Mouse (Mus musculus) hindbrain, embryonic 14.5 days (tissue): ENCODE data around the gene Scube2. TPM values are rescaled to one million over a fixed set of nuclear protein-coding genes. Genes with fewer than 3 reads are reported as not detected.
A peak's percentile ranks its signal among the peaks of the same experiment; 100 is the strongest.

Source experiments
- ATAC-seq: fragments of 200-750 bp; cut with Nextera tagmentation; 2 replicates; pipeline ENCODE4 v1.8.0; 2017; ENCODE audit warnings: moderate number of reproducible peaks, mild to moderate bottlenecking, moderate TSS enrichment, moderate library complexity; ENCODE audit not compliant: low FRiP score
- DNase-seq: peaks from one replicate; pipeline ENCODE4 v3.0.0-alpha.2; 2015; ENCODE audit warnings: low spot score
- H3K27ac ChIP-seq: fragments of 300-500 bp; sonication (generic); 2 replicates; pipeline ENCODE4 v1.5.1; 2014; ENCODE audit warnings: mild to moderate bottlenecking, moderate library complexity
- H3K27me3 ChIP-seq: fragments of 300-500 bp; sonication (generic); 2 replicates; pipeline ENCODE4 v1.6.1; 2014; ENCODE audit warnings: mild to moderate bottlenecking, low read length, mixed read lengths; ENCODE audit not compliant: control insufficient read depth, insufficient read depth
- H3K36me3 ChIP-seq: fragments of 300-500 bp; sonication (generic); replicated peaks from 2 replicates; pipeline ENCODE4 v1.6.1; 2014; ENCODE audit not compliant: control insufficient read depth, insufficient read depth
- H3K4me1 ChIP-seq: fragments of 300-500 bp; sonication (generic); replicated peaks from 2 replicates; pipeline ENCODE4 v1.6.1; 2014; ENCODE audit warnings: antibody characterized with exemption, low read length, mixed read lengths; ENCODE audit not compliant: control insufficient read depth, insufficient read depth
- H3K4me2 ChIP-seq: fragments of 300-500 bp; sonication (generic); replicated peaks from 2 replicates; pipeline ENCODE4 v1.6.1; 2014; ENCODE audit warnings: mild to moderate bottlenecking, moderate library complexity
- H3K4me3 ChIP-seq: fragments of 300-500 bp; sonication (generic); replicated peaks from 2 replicates; pipeline ENCODE4 v1.5.1; 2014; ENCODE audit warnings: mild to moderate bottlenecking, low read length
- H3K9ac ChIP-seq: fragments of 300-500 bp; sonication (generic); 2 replicates; pipeline ENCODE4 v1.6.1; 2014
- H3K9me3 ChIP-seq: fragments of 300-500 bp; sonication (generic); 2 replicates; pipeline ENCODE4 v1.6.1; 2016; ENCODE audit warnings: low read length; ENCODE audit not compliant: control insufficient read depth
- WGBS: fragments of 180-500 bp; shearing (Covaris S2); extraction: QIAGEN DNeasy Blood & Tissue Kit; methylation state at CpG from one replicate; pipeline ENCODE4 v1.1.7; 2014; 5-methylcytosine and 5-hydroxymethylcytosine counted together
- polyA plus RNA-seq: library from polyadenylated mRNA; unstranded; fragments of >200 nt; fragmentation: Nextera tagmentation; extraction: Ambion mirVana; gene quantifications from 2 replicates; pipeline ENCODE4 v1.2.1, GENCODE M21; 2014

The Scube2 gene
- 1.7 and 2.1 TPM in 2 replicates for polyA plus RNA-seq

GRCm38 (mm10) chr7:109865370-109866229 is at the start of gene Scube2:
Gene Scube2 (minus strand): TSS chr7:109865679.
- Histone ChIP-seq H3K9me3 (no peaks in the 10 kb centered on the region), H3K27ac (no peak within 1 kb of the TSS), H3K9ac (peak within 1 kb of the TSS; percentile 71), H3K36me3 (no peaks in the 10 kb centered on the region), H3K4me3 (peak within 1 kb of the TSS; percentile 61), H3K4me2 (peak within 1 kb of the TSS; percentile 96), H3K27me3 (peaks cover 15% of the 10 kb centered on the region; the same call in 1 of the 2 replicates), H3K4me1 (peaks cover 8% of the 10 kb centered on the region)
- WGBS, result under 1% methylated on average over 64 of the region's 69 CpGs
- peak; percentile 78 for ATAC-seq
- DNase-seq, result peak; percentile 38

DNA sequence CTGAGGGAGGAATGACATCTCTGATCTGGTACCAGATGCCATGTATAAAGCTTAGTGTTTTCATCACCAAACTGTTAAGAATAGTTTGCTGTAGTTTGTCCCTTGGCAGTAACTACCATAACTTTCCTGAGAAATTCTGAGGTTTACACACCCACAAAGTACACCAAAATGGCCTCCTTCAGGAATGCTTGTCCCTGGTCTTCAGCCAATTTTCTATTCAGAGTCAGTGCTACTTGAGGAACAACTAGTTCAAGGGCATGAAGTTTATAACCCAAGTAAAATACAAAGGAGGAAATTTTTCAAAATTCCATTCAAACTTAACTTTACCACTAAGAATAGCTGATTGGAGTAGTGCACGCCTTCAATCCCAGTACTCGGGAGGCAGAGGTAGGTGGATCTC is 40.7 kb upstream of the Scube2 start:
- H3K4me2 ChIP-seq, result no peak overlapping the region
- no peak for ATAC-seq

GRCm38 (mm10) chr7:109900921-109901320 is 35.4 kb upstream of the Scube2 start:
- Histone ChIP-seq H3K4me3 (no peak overlapping the region), H3K27me3 (no peaks in the 10 kb centered on the region), H3K4me2 (no peak overlapping the region), H3K9ac (no peak overlapping the region), H3K36me3 (peaks cover 99% of the 10 kb centered on the region), H3K27ac (no peak overlapping the region), H3K9me3 (no peaks in the 10 kb centered on the region), H3K4me1 (no peaks in the 10 kb centered on the region)
- WGBS, result 95% methylated on average over 9 of the region's 9 CpGs
- no peak for ATAC-seq
- no peak for DNase-seq

More for the DNA sequence above, 40.7 kb upstream of the Scube2 start:
- H3K4me1 ChIP-seq, result no peaks in the 10 kb centered on the region
- H3K9me3 ChIP-seq, result no peaks in the 10 kb centered on the region
- DNase-seq, result no peak
- no peak overlapping the region for H3K9ac ChIP-seq
- peaks cover 92% of the 10 kb centered on the region for H3K36me3 ChIP-seq
- H3K27ac ChIP-seq, result no peak overlapping the region
- 92% methylated on average over 2 of the region's 2 CpGs for WGBS
- H3K27me3 ChIP-seq, result no peaks in the 10 kb centered on the region
- H3K4me3 ChIP-seq, result no peak overlapping the region

- no peak overlapping the region for H3K4me3 ChIP-seq
These were observed 33.4 kb upstream of the Scube2 start for GRCm38 (mm10) chr7:109898911-109899310.

GRCm38 (mm10) chr7:109892530-109892929 is 27.1 kb upstream of the Scube2 start:
- no peak overlapping the region for H3K4me2 ChIP-seq
- no peaks in the 10 kb centered on the region for H3K9me3 ChIP-seq
- ATAC-seq (0 out of 2 replicates have a peak, but pooled peaks have one; percentile 27), DNase-seq (peak; percentile 77)
- H3K27me3 ChIP-seq, result no peaks in the 10 kb centered on the region
- H3K36me3 ChIP-seq, result peaks cover 64% of the 10 kb centered on the region
- H3K9ac ChIP-seq, result no peak overlapping the region
- H3K4me3 ChIP-seq, result no peak overlapping the region
- WGBS, result 38% methylated on average over 3 of the region's 3 CpGs
- no peak overlapping the region for H3K27ac ChIP-seq
- H3K4me1 ChIP-seq, result no peaks in the 10 kb centered on the region

More at GRCm38 (mm10) chr7:109898911-109899310, 33.4 kb upstream of the Scube2 start:
- no peak overlapping the region for H3K9ac ChIP-seq
- no peak overlapping the region for H3K27ac ChIP-seq
- no peak for DNase-seq
- H3K9me3 ChIP-seq, result no peaks in the 10 kb centered on the region
- H3K4me1 ChIP-seq, result no peaks in the 10 kb centered on the region
- ATAC-seq, result no peak
- no peaks in the 10 kb centered on the region for H3K27me3 ChIP-seq
- H3K4me2 ChIP-seq, result no peak overlapping the region
- H3K36me3 ChIP-seq, result peaks cover 99% of the 10 kb centered on the region

DNA sequence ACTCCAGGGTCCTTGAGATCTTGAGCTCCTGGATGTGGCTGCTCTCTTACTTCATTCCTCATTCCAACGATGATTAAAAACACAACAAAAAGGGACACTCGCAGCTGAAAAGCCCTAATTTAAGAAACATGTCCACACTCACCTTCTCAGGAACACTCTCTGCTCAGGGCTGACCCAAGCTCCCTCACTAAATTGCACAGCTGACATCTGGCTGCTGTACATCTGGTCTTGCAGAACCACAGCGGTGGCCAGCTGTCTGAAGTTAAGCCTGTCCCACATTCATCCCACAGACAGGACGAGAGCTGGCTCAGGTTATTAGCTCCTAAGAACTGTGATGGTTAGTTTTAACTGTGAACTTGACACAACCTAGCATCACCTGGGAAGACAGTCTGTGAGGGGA is 26.3 kb upstream of the Scube2 start:
- Histone ChIP-seq H3K4me2 (no peak overlapping the region), H3K27ac (no peak overlapping the region), H3K9me3 (peaks cover 3% of the 10 kb centered on the region; the same call in 1 of the 2 replicates), H3K4me3 (no peak overlapping the region), H3K36me3 (peaks cover 62% of the 10 kb centered on the region), H3K9ac (no peak overlapping the region), H3K27me3 (no peaks in the 10 kb centered on the region), H3K4me1 (no peaks in the 10 kb centered on the region)
- WGBS, result 92% methylated on average over 4 of the region's 4 CpGs
- ATAC-seq (no peak), DNase-seq (no peak)

GRCm38 (mm10) chr7:109890256-109890655 is 24.8 kb upstream of the Scube2 start:
- no peak overlapping the region for H3K4me2 ChIP-seq
- ATAC-seq, result no peak
- no peak for DNase-seq
- H3K27ac ChIP-seq, result no peak overlapping the region
- no peak overlapping the region for H3K9ac ChIP-seq
- H3K9me3 ChIP-seq, result peaks cover 5% of the 10 kb centered on the region; the same call in 1 of the 2 replicates
- H3K4me3 ChIP-seq, result no peak overlapping the region
- H3K27me3 ChIP-seq, result no peaks in the 10 kb centered on the region
- H3K4me1 ChIP-seq, result no peaks in the 10 kb centered on the region
- 93% methylated on average over 2 of the region's 2 CpGs for WGBS
- peaks cover 48% of the 10 kb centered on the region for H3K36me3 ChIP-seq

- peaks cover 39% of the 10 kb centered on the region for H3K36me3 ChIP-seq
- no peak for ATAC-seq
- WGBS, result 85% methylated on average over 5 of the region's 5 CpGs
These were observed 23.8 kb upstream of the Scube2 start for GRCm38 (mm10) chr7:109889300-109889699.

GRCm38 (mm10) chr7:109886249-109886648 is 20.8 kb upstream of the Scube2 start:
- Histone ChIP-seq H3K4me2 (no peak overlapping the region), H3K9ac (no peak overlapping the region), H3K4me1 (no peaks in the 10 kb centered on the region), H3K36me3 (peaks cover 21% of the 10 kb centered on the region), H3K27me3 (no peaks in the 10 kb centered on the region), H3K4me3 (no peak overlapping the region), H3K9me3 (peaks cover 5% of the 10 kb centered on the region; the same call in 1 of the 2 replicates), H3K27ac (no peak overlapping the region)
- ATAC-seq (no peak), DNase-seq (no peak)
- 91% methylated on average over 1 of the region's 1 CpGs for WGBS

More at GRCm38 (mm10) chr7:109889300-109889699, 23.8 kb upstream of the Scube2 start:
- Histone ChIP-seq H3K27ac (no peak overlapping the region), H3K4me2 (no peak overlapping the region), H3K9me3 (peaks cover 5% of the 10 kb centered on the region; the same call in 1 of the 2 replicates), H3K9ac (no peak overlapping the region), H3K27me3 (no peaks in the 10 kb centered on the region), H3K4me1 (no peaks in the 10 kb centered on the region), H3K4me3 (no peak overlapping the region)
- no peak for DNase-seq
